Mouse (Mus musculus) myocyte (in vitro differentiated cells): ENCODE data around the gene Rer1.

Experiments
- E2F4 ChIP-seq: IDR thresholded peaks from one replicate; pipeline ENCODE4 v1.6.1; 2011; ENCODE audit warnings: mild to moderate bottlenecking, control low read depth, moderate library complexity; ENCODE audit not compliant: insufficient read depth
- MAX ChIP-seq: IDR thresholded peaks from one replicate; pipeline ENCODE4 v1.6.1; 2011; ENCODE audit warnings: low read depth, mild to moderate bottlenecking, control low read depth
- MYOD1 ChIP-seq, 3 experiments: IDR thresholded peaks; one replicate each; pipeline ENCODE4 v1.6.1; 2011; ENCODE audit warnings: control low read depth in 2 of 3, low read depth in 2 of 3, mild to moderate bottlenecking in 2 of 3, moderate library complexity in 1 of 3; ENCODE audit not compliant: insufficient read length in 2 of 3, control insufficient read depth in 1 of 3
- MYOG ChIP-seq, 3 experiments: IDR thresholded peaks; one replicate each; pipeline ENCODE4 v1.6.1; 2011; ENCODE audit warnings: control low read depth in 2 of 3, low read depth in 2 of 3, mild to moderate bottlenecking in 2 of 3; ENCODE audit not compliant: insufficient read length in 2 of 3, control insufficient read depth in 1 of 3, insufficient read depth in 1 of 3
- POLR2A ChIP-seq: IDR thresholded peaks from one replicate; pipeline ENCODE4 v1.6.1; 2011; ENCODE audit warnings: low read depth, mild to moderate bottlenecking, control low read depth, moderate library complexity; ENCODE audit not compliant: insufficient read length
- POLR2AphosphoS2 ChIP-seq: IDR thresholded peaks from one replicate; pipeline ENCODE4 v1.6.1; 2011; ENCODE audit warnings: low read depth, control low read depth; ENCODE audit not compliant: insufficient read length
- TCF12 ChIP-seq: IDR thresholded peaks from one replicate; pipeline ENCODE4 v1.6.1; 2011; ENCODE audit warnings: mild to moderate bottlenecking, control low read depth; ENCODE audit not compliant: poor library complexity, insufficient read depth, severe bottlenecking

- TF ChIP-seq MYOG (IDR thresholded peaks at IDR 0.05; ENCODE audit: control insufficient read depth in 1 of 3, insufficient read depth in 1 of 3, insufficient read length in 2 of 3, low read depth in 2 of 3) (no peak), MAX (no peak), E2F4 (no peak), TCF12 (no peak), POLR2A (no peak), MYOD1 (IDR thresholded peaks at IDR 0.05; ENCODE audit: control insufficient read depth in 1 of 3, insufficient read length in 2 of 3, low read depth in 2 of 3) (no peak), POLR2AphosphoS2 (no peak)
Measured at GRCm38 (mm10) chr4:155034202-155034601, 52.0 kb downstream of the Rer1 start.
